Mouse (Mus musculus): ENCODE results near the gene Cnppd1.

Gene Cnppd1

GRCm38 (mm10) chr1:75142301-75143261 lies at the start of gene Cnppd1, which contains the start of gene Retreg2:
Cnppd1 (minus strand) TSS chr1:75142711.
Retreg2 (plus strand) TSS chr1:75142778.
- peak; percentile 96 to 97 for DNase-seq

- DNase-seq = peak; percentile 95 to 98
These were observed 49.3 kb upstream of the Cnppd1 start, which contains the start of the genes Ankzf1 and Atg9a for GRCm38 (mm10) chr1:75191622-75192402. Ankzf1 (plus strand) TSS chr1:75192151. Atg9a (minus strand) TSS chr1:75192196.

DNA sequence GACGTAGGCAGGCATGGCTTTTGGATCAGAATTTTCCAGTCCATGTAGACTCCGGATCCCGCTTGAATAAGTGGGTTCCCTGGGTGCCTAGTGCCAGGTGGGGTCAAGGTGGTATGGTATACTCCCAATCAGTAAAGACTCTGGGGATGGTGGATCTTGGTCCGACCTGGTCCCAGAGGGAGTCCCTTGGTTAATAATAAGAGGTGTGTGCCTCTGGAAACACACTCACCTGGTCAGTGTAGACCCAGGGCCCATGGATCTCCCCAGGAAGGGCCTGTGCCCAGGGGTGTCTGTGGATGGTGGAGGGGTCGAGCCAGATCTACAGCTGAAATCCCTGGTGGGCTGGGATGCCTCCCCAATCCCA lies 48.7 kb upstream of the Cnppd1 start:
- no peak for DNase-seq

DNA sequence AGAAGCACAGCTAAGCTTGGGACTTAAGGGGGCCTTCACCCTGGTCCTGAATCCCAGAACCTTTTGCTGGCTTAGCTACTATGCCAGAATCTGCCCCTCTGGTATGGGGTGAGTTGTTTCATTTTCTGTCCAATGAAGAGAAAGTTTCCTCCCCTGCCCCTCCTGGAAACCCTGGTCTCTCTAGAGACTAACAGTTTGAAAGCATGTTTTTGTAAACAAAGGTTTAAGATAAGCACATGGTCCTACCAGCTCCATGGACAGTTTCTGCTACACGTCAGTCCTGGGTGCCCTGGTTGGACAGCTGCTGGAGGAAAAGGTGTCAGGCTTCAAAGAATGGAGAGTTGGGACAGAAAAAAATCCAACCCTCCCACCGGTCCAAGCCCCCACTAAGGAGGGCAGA lies 48.1 kb upstream of the Cnppd1 start:
- no peak for DNase-seq

- DNase-seq = peak in 1 of 2 experiments; percentile 32
These were observed 45.5 kb upstream of the Cnppd1 start for GRCm38 (mm10) chr1:75187914-75188483.

GRCm38 (mm10) chr1:75187126-75187525 lies 44.6 kb upstream of the Cnppd1 start:
- no peak for DNase-seq

DNA sequence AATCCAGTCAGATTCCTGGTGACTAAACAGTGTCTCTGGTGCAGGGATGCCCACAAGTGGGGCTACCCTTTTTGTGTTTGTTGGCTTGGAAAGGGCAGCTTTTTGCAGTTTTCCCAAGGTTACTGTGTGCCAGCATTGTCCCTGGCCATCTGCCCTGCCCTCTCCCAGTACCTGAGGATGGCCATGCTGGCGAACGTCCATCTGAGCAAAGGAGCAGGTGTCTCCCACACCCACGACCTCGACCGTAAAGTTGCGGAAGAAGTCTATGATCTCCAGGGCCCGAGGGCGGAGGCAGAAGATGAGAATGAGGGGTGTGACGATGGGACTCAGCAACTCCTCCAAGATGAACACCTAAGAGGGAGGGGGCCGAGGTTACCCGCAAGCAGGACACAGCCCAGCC lies 43.0 kb upstream of the Cnppd1 start:
- no peak for DNase-seq

GRCm38 (mm10) chr1:75182160-75182559 lies 39.6 kb upstream of the Cnppd1 start:
- DNase-seq = no peak

DNA sequence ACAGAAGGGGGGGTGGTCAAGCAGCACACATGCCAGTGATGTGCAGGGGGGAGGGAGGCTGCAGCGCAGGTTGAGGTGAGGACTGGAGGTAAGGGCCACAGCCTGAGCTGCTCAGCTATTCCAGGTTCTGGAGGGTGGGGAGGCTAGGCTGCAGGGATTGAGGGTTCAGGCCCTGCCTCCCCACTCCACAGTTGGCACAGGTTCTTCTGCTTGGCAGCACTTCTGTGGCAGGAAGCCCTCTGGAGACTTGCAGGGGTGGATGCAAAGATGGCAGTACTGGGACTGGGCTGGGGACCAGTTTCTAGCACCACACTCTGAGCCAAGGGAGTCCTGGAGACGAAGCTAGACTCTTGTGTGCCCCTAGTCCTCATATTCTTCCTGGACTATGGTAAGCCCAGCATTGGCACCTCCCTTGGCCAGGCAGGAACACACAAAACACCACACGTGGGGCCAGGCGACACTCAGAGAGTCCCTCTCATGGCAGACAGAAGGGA lies 38.9 kb upstream of the Cnppd1 start:
- DNase-seq = no peak

GRCm38 (mm10) chr1:75180741-75181140 lies 38.2 kb upstream of the Cnppd1 start:
- DNase-seq = no peak

GRCm38 (mm10) chr1:75180105-75180590 lies 37.6 kb upstream of the Cnppd1 start, which contains the start of gene Abcb6:
Abcb6 (minus strand) TSS chr1:75180392.
- DNase-seq = peak; percentile 88 to 92

- no peak for DNase-seq
These were observed 37.0 kb upstream of the Cnppd1 start for GRCm38 (mm10) chr1:75179334-75180104.

- peak; percentile 97 to 98 for DNase-seq
These were observed 26.3 kb upstream of the Cnppd1 start, which contains the start of gene Zfand2b for GRCm38 (mm10) chr1:75168472-75169464. Zfand2b (plus strand) TSS chr1:75168646.

DNA sequence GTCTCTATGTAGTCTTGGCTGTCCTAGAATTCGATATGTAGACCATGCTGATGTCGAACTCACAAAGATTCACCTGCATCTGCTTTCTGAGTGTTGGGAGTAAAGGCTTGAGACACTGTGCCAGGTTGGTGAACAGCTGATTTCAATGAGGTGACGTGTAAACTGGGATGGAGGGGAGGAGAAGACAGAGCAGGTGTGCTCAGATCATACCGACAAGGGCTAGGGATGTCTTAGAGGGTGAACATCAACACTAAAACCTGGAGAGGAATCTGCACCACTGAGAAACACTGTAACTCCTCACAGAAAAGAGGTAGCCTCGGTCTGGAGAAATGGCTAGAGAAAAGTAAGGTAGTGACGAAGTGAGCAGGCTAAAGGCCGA lies 25.6 kb upstream of the Cnppd1 start:
- DNase-seq = no peak

GRCm38 (mm10) chr1:75160256-75160617 lies 17.7 kb upstream of the Cnppd1 start:
- DNase-seq = no peak

DNA sequence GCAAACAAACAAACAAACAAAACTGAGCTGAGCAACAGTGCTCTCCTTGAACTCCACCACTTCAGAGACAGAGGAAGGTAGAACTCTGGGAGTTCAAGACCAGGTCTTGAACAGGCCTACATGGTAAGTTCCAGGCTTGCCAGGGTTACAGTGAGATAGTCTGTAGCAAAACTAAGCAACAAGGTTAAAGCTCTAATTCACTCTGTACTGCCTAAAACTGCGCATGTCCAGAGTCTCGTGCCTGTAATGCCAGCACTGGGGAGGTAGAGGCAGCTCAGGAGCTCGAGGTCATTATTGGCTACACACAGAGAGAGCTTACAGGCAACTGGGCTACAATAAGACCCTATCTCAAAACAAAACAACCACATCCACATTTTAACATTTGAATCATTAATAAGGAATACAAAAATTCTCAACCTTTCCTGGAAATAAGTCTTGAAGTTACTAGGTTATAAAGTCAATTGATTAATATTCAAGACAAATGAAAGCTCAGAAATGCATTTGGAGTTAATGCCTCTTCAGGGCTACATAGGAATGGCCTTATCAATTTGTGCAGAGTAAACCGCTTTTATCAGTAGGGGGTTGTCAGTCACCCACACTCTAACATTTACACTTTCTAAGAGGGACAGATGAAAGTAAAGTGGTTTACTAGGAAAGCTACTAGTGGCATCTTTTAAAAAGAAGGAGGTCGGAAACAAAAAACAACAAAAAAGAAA lies 17.2 kb upstream of the Cnppd1 start:
- no peak for DNase-seq

GRCm38 (mm10) chr1:75158990-75159389 lies 16.5 kb upstream of the Cnppd1 start:
- no peak for DNase-seq

DNA sequence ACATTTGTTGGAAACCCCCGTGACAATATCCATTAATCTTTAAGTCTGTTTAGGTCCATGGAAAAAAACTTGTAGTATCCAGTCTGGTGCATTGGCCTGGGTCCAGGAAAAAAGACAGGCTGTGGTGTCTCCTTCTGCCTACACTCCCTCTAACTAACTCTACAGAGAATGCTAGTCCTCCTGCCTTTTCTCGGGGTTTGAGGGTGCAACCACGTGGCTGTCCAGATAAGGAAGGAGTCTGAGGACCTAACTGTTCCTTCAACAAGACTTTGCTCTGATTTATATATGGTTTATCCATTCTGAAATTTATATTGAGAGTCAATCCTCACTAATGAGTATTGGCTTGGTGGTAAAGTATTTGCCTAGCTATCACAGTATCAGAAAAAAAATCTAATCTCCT lies 13.3 kb upstream of the Cnppd1 start:
- DNase-seq = no peak

- no peak for DNase-seq
These were observed 6.2 kb upstream of the Cnppd1 start for GRCm38 (mm10) chr1:75148727-75149126.
